Mouse (Mus musculus) T-helper 17 cell (primary cell): ENCODE results near the gene Nfix.

Experiments
- in situ Hi-C, 2 experiments: fragments of 300-600 bp; cut with MboI, MseI; formaldehyde crosslinking; loops; 1 replicate in 1 of 2; 2 replicates in 1 of 2; pipeline ENCODE4 v1.15.1; 2025; ENCODE audit warnings: high pct_unique_total_duplicates in 2 of 2

The Nfix gene

DNA sequence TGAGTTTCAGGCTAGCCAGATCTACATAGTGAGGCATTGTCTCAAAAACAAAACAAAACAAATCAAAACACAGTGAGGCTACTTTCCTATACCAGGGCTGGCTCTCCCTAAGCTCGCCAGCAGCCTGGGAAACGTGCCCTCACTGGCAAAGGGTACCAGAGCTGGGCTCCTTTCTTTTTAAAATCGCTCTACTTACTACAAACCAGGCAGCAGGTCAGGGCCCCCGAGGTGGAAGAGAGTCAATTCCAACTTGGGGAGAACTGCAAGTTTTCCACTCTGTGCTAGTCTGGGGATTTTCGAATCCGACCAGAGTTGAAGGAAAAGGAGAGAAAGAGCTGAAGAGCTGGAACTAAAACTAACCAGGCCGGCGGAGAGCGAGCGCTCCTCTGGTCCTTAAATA is 17.5 kb downstream of the Nfix start:
- in situ Hi-C loops, result no loop called here

DNA sequence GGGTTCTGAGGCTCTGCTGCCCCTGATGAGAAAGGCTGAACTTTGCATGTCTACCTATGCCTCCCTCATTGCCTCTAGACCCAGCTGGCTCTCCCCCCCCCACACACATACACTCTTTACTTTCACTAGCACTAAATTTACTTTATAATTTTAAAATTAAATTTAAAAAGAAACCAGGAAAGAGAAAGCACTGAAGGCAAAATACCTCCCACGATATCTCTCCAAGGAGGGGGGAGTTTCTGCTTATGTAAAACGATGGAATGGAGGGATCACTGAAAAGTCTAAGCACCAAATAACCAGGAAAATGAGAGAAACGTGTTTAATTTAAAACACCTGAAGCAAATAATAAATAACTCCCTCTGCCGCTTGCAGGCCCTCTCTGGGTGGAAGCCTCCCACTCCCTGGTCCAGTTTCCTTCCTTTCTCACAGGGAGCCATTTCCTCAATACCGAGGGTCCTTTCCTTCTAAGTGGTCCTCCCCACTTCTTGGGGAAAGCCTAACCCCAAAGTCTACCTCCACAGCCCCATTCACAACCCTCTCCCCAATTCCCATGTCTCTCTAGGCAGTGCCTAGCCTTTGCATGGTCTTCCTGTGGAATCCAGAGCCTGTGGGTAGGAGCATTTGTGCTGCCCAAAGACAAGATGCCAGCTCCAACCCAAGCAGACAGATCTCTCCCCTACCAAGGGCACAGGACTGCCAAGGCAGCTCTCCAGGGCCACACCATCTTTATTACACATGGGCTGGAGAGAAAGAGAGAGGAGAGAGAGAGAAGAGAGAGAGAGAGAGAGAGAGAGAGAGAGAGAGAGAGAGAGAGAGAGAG is 18.2 kb downstream of the Nfix start:
- in situ Hi-C loops, result no loop called here

DNA sequence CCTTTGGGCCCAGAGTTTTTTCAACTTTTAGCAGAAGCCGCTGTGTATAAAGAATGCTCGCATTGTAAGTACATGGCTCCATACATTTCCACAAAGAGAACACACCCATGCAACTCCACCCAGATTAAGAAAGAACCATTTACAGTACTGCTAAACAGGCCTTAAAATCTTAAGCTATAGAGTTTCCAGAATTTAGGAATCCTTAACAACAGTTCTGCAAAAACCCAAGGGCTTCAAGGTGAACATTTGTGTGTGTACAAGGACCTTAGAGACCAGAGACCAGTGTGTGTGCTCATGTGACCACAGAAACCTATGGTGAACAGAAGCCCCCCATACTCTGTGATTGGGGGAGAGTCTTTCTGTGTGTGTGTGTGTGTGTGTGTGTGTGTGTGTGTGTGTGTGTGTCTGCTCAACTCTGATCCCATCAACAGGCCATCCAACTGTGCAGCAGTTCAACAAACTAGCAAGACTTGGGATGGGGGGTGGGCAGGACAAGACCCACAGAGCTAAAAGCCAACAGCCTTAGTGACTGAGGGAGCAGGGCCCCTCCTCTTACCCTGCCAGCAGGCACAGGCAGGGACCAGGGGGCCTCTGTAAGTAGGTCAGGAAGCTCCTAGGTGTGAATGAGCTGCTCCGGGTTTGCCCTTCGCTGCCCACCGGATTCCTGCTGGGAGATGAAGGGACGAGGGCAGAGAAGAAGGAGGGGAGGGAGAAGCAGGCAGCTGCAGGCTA is 19.0 kb downstream of the Nfix start:
- in situ Hi-C loops, result no loop called here

DNA sequence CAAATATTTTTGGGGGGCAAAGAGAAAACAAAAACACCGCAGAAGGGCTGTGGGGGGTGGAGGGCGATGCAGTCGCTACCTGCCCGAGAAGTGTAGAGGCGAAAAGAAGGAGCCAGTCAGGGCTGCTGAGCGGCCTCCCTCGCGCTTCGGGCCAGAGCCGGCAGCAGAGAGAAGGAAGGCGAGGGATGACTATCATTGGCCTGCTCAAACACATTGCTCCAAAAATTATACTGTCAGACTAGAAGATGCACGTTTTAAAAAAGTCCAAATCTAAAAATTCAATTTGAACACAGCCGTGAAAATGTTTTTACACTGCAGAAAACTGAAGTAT is 20.0 kb downstream of the Nfix start:
- in situ Hi-C loops, result no loop called here

DNA sequence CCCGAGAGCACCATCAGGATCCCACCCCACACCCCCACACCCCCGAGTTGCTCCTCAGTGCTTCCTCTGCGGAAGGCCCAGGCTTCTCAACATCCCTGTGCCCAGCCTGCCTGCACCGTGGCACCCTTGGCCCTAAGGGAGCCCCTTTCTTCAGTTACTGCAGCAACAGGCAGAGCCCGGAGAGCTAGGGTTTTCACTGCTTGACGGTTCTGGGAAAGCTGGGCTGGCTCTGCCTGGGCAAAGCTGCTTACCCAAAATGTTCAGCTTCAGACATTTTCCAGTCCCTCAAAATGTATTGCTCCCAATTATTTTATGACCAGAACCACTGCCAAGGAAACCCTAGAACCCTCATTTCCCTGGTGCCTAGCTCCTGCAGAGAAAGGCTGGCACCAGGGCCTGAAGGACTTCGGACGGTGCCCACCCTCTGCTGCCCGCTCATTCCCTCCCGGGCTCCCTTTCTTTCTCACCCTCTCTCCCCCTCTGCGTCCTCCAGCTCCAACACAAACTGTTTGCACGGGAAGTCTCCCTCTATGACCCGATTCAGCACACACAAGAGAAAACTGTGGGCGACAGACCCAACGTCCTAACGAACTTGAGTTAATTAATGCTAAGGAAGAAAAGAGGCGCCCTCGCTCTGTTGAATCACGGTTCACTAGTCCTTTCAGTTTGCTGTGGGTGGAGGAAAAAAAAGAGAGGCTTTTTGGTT is 20.5 kb downstream of the Nfix start:
- in situ Hi-C loops, result no loop called here

DNA sequence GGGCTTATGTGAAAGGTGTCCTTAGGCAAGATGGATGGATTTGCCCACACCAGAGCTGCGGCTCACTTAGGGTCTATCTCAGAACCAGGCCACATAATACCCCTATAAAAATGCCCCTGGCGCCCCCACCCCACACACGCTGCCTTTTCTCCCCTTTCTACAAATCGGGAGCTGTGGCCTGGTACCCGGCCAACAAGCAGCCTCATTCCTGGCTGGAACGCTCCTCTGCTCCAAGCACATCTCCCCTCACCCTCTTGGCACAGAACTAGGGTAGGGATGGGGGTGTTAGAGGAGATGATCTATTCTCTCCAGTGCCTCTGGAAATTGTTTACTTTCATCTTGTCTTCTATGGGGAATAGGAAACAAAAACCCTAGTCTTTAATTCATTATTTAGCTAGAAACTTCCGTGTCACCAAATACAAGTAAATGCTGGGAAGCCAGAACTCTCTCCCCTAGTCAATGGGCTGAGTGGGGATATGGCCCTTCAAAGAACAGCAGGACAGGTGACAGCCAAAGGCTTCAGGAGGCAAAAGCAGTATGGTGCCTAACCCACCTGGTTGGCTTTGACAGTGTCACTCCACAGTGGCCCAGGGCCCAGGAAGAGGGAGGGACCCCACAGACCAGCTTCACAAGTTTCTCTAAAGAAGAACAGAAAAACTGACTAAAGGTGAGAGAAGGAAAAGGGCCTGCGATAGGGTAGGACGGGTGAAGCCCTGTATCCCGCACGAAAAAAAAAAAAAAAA is 21.3 kb downstream of the Nfix start:
- in situ Hi-C loops, result no loop called here

DNA sequence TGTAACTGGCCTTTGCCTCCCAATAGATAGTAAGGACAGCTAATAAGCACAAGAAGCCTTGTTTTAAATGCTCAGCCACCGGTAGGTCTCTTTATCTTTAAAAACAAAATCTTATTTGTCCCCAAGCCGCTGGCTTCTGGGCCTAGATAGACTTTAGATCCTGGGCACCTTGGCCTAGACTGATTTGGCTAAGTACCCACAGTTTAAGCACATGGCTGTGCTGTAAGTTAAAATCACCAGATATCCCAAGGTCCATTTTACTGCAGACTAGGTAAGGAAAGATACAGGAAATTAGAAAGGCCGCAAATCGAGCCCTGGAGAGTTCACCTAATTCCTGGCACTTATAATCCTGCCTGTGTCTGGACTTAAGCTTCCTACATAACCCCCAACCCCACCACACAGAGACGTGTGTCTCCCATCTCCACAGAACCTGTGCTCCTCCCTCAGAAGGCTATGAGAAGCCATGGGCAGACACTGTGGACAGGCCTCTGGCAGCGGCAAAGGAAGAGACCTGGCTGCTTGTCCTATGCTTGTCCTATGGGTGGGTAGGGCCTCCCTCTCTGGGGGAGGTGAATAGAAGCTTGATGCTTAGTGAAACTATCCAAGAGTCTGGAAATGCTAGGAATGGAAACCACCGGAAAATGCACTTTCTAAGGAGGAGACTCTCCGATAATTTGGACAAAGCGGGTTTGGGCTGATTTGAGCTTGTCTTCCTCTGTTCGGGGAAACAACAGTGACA is 22.1 kb downstream of the Nfix start:
- in situ Hi-C loops, result no loop called here

DNA sequence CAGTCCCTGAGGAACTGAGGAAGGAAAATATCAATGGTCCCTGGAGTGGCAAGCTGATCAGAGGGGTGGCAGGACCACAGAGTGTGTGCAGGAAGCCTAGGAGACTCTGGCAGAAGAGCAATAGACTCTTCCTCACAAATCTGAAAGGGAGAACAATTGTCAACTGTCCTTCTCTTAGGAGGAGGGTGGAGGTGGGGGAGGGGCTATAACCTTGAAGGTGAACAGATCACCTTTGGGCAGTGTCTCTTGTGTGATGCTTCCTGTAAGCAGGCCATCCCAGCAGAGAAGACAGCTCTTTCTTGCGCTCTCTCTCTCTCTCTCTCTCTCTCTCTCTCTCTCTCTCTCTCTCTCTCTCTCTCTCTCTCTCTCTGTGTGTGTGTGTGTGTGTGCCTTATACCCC is 23.6 kb downstream of the Nfix start:
- in situ Hi-C loops, result no loop called here

DNA sequence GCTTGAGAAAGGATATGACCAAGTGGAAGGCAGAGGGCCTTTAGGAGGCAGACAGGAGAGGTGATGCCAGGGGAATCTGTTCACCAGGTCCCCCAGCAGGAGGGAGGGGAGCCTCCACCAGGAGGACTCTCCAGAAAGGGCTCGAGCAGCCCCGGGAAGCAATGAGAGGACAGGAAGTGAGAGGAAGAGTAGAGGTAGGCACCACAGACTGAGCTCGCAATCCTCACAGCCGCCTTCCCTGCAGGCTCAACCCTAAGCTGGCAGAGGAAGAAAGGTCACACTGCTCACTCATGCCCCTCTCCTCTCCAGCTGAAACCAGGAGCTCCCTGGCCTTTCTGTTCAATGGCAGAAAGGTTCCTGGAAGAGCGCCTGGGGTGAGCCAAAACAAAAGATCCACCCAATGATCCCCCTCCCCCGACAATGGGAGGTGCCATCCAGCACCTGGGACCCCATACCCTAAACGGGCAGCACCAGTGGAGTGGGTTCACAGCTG is 24.5 kb downstream of the Nfix start:
- in situ Hi-C loops, result no loop called here

DNA sequence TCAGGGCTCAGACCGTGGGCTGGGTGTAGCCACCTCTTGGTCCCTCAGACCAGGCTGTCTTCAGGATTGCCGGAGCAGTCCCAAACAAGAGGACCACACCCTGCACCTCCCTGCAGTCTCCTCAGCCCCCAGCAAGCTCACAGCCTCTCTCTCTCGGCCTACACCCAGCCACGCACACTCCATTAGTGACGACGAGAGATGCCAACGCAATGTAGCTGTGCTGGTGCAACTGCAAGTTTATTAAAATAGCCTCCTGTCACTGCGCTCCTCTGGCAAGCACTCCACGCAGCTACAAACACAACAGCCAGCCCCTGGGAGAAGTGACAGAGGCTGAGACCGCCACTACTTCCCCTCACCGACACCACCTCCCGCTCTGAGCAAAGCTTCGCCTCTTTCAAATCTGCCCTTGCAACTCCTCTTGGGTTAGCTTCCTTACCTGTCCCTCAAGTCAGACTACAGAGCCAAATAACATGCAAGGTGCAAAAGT is 25.0 kb downstream of the Nfix start:
- in situ Hi-C loops, result no loop called here

DNA sequence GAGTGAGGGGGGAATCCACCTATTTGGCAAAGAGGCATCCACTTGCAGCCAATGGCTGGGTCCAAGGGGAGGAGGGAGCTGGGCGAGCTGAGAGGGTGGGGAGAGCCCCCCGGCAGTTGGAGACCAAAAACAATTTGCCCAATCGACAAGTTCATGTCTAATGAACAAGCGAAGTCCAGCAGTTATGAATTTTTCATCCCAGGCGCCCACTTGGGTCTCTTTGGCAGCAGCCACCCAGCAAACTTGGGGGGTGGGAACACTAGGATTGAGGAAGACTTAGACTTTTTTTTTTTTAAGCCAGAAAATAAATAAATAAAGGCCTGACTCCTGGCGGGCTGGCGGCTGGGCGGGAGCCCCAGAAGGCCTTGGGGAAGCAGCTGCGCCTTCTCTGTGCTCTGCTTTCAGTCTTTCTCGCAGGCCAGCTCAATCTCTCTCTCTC is 25.7 kb downstream of the Nfix start:
- in situ Hi-C loops, result no loop called here

DNA sequence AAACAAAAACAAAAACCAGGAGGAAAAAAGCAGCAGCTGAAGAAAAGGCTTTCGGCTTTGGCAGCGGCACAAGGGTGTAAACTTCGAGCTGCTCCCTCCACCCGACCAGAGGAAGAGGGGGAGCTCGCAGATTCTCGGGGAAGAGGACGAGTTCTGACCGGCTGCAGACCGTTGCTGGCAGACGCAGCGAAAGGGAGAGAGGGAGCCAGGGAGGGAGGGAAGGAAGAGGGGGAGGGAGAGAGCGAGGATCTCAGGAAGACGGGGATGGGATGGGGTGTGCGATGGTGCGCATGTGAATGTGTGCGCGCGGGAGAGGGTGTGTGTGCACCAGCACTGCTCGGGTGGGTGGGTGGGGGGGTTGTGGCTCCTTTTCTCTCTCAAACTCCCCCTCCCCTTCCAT is 26.3 kb downstream of the Nfix start:
- in situ Hi-C loops, result no loop called here

DNA sequence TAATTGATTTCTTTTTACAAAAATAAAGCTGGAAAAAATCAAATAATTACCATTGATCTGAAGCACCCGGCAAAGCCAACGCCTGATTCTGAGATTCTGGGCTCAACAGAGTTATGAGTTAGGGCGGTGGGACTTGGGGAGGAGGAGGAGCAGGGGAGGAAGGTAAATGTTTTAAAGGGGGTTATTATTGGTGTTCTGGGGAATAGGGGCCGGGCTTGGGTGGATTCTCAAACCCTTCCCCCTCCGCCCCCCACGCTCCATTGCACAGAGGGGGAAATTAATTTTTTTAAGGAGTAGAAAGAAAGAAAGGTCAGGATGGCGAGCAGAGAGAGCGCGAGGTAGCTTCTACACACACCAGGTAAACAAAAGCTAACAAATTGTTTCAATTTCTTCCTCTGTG is 26.8 kb downstream of the Nfix start:
- in situ Hi-C loops, result no loop called here

DNA sequence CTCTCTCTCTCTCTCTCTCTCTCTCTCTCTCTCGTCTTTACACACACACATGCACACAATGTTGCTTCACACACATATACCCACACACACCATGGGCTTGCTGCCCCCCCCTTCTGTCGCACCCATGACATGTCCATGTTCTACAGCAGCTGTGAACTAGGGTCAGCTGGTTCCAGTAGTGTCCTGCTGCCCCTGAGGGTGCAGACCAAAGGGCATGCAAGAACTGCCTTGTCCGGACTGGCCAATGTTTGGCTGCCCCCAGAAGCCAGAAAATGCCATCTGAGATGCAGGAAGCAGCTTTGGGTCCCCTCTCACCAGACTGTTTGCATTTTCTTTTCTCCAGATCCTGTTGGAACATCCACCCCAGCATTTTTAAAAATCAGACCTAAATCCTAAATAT is 27.5 kb downstream of the Nfix start:
- in situ Hi-C loops, result no loop called here

DNA sequence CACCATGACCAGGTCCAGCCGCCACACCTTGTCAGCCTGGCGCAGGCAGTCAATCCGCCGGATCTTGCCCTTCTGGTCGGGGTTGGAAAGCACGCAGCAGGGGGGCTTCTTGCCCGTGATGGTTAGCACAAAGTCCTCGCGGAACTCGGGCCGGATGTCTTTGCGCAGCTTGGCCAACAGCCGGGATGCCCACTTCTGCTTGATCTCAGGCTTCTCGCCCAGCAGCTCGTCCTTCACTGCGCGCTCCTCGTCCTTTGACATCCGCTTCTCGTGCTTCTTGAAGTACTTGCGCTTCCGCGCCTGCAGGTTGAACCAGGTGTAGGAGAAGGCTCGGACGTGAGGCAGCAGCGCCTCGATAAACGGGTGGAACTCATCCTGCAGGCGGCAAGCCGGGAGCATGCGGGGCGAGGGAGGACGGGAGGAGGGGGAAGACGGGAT is 28.2 kb downstream of the Nfix start:
- in situ Hi-C loops, result no loop called here

DNA sequence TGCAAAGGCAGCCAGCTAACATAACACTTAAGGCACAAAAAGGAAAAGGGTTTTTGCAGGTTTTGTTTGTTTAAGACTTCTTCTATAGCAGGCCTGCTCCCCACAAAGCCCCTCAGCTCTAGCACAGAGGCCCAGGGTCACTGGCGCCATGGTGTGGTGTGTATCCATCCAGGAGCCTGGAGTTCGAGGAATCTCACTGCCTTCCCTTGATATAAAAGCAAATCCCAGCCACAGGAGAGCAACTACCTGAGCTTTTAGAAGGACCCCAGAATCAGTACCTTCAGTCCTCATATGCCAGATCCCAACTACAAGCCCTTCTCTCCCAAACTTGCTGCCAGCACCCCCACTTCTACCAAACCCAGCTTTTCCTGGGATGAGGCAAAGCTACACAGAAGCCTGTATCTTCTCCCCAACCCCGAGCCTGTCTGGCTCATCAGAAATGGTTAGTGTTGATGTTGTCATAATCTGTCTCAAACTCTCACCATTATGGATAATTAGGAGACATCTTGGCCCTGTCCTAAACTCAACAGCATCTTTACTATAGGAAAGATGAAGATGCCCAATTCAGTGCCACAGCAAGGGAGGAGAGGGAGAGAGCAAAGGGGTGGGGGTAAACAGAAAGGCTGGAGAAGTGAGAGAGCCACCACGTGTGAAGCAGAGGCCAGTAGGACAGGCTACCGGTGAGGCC is 29.0 kb downstream of the Nfix start:
- in situ Hi-C loops, result no loop called here

DNA sequence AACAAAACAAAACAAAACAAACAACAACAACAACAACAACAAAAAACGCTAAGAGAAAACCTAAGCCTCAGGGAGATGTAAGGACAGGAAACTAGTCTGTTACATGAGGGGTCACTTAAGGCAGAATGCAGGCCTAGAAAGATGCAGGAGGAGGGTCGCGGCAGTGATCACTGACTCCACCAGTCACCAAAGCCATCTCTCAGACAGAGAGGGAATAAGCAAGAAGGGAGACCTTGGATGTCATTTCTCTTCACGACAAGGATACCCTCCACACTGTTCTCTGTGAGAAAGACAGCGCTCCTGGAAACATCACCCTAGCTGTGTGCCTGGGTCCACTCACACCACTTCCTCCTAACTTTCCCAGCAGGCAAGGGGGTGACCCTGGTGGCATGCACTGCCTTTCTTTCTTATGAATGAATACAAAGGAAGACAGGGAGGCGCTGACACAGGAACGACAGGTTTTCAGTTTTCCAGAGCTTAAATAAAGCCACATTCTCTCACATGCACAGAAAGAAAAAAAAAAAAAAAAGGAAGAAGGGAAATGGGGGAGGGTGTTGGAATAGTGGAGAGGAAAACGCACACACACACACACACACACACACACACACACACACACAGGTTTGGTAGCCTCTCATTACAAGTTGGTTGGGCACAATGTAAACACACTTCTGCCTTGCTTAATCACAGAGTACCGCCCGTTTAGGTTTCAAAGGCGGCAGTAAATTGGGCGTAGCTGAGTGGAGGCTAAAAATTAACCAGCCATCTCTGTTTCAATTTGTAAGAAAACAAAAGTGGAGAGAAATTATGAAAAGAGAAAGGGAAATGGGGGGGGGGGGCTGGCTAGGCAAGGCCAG is 29.8 kb downstream of the Nfix start:
- in situ Hi-C loops, result no loop called here

DNA sequence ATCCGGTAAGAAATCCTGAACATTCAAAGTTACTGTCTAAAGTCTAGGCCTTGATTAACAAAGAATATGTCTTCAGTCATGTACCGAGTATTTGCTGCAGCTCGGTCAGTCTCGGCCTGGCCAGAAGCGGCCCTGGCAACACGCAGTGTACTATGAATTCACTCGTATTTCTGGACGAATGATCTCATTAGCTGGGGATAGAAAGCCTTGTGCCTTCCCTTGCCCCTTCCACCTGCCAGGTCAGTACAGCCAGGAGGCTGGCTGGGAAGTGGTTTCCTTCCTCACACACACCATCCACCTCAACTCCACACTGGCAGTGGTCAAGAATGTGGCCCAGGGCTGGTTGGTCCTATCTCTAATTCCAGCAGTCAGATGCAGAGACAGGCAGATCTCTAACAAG is 30.8 kb downstream of the Nfix start:
- in situ Hi-C loops, result loop anchor here in 1 of 2 experiments (10.0 kb wide), 1 partner anchor 605 kb away; no protein-coding TSS in a partner anchor
